Mouse (Mus musculus): Measurements from ENCODE around the gene Col27a1. TPM values are rescaled to one million over a fixed set of nuclear protein-coding genes. Genes with fewer than 3 reads are reported as not detected.

The Col27a1 gene
- total and polyA plus RNA-seq, 2 experiments from 2014 or later, result 0.56 to 5.3 TPM

DNA sequence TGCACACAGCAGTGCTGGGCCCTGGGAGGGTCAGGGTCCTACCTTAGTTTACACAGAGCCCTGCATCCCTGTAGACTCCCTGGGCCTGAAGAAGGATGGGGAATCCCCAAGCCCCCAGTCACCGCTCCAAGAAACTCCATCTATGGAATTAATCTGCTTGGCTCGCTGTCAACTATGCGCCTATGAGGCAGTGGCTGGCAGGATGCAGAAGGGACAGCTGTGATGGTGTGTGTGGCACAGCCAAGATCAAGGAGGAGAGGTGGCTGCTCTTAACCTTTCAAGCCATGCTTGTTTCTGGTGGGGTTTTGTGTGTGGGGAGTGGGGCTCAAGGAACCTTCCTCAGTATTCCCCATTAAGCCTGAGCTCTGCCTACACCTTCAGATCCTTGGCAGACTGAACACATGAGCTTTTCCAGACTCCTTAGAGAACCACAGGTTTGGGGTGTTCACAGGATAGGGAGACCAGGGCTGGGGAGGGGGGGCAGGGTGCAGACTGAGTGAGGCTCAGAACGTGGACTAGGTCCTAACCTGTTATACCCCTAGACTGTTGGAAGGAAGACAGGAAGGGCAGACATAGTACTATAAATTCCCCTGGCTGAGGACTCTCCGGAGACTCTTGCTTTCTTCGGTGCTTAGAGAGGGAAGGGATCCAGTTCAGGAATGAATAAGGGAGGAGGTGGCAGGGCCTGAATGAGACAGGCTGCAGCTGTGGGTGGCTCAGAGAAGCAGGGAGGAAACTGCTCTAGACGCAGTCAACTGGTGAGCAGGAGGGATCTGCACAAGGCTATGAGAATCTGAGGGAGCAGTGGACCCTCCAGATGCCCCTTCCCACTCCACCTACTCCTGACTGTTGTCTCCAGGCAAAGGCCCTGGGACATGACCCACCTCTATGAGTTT lies 20.0 kb downstream of the Col27a1 start:
- no peak for TF ChIP-seq CTCF (IDR thresholded peaks at IDR 0.05; ENCODE audit: low read depth)
- 58% methylated on average over 7 of the region's 7 CpGs for WGBS
- no peak for DNase-seq

DNA sequence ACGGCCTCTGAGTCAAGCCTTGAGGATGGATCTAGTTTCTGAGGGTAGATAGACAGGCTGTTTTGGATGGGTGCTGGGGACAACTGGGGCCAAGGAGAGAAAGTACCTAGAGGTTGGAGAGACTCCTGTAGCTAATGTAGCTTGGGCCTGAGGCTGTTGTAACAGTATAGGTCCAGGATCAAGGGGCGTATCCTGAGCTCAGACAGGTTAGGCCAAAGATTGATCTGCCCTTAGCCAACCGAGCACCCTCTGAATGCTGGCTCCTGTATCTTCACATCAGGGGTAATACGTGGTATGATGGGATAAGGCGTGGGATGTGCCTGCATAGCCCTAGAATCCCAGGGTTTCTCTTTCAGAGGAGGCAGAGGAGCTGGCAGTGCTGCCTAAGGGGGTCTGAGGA lies 21.0 kb downstream of the Col27a1 start:
- no peak for TF ChIP-seq CTCF (IDR thresholded peaks at IDR 0.05; ENCODE audit: low read depth)
- H3K4me2 ChIP-seq (ENCODE audit: low read depth), result no peak overlapping the region
- over 99% methylated on average over 5 of the region's 5 CpGs for WGBS

More for the DNA sequence above, 20.0 kb downstream of the Col27a1 start:
- H3K4me2 ChIP-seq (ENCODE audit: low read depth), result no peak overlapping the region
- H3K27me3 ChIP-seq (ENCODE audit: insufficient read depth, low read length), result no peaks in the 10 kb centered on the region
- H3K36me3 ChIP-seq (ENCODE audit: insufficient read depth), result no peaks in the 10 kb centered on the region
- H3K4me1 ChIP-seq (ENCODE audit: insufficient read depth), result no peaks in the 10 kb centered on the region; the same call in 1 of the 2 replicates
- no peak overlapping the region for H3K9ac ChIP-seq
- no peak overlapping the region for H3K4me3 ChIP-seq (ENCODE audit: low read depth, low read length)
- H3K27ac ChIP-seq (ENCODE audit: low read depth, low read length), result no peak overlapping the region
- no peaks in the 10 kb centered on the region for H3K9me3 ChIP-seq (ENCODE audit: low read length)
- ATAC-seq, result no peak

DNA sequence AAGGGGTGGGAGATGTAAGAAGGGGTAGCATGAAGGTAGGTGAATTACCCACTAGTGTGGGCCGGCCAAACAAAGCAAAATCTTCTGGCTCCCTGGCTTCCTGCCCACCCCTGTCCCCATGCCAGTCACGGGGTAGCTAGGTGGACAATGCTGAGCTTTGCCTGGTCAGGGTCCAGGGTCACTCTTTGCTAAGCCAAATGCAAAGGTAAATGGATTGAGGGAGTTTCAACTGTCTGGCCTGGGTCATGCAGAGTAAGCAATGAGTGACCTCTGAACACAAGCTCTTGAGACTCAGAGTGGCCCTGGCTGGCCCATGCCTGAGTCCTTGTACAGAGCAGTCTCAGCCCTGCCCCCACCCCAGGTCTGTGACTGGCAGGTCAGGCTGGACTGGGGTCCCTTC lies 22.4 kb downstream of the Col27a1 start:
- Histone ChIP-seq H3K27ac (ENCODE audit: low read depth, low read length) (no peak overlapping the region), H3K9ac (no peak overlapping the region), H3K36me3 (ENCODE audit: insufficient read depth) (no peaks in the 10 kb centered on the region), H3K4me2 (ENCODE audit: low read depth) (no peak overlapping the region), H3K9me3 (ENCODE audit: low read length) (0 out of 2 replicates have a peak, but pooled peaks cover 6% of the 10 kb centered on the region), H3K4me3 (ENCODE audit: low read depth, low read length) (no peak overlapping the region), H3K27me3 (ENCODE audit: insufficient read depth, low read length) (no peaks in the 10 kb centered on the region), H3K4me1 (ENCODE audit: insufficient read depth) (no peaks in the 10 kb centered on the region)
- no peak for DNase-seq
- WGBS, result 68% methylated on average over 2 of the region's 2 CpGs
- TF ChIP-seq CTCF (IDR thresholded peaks at IDR 0.05; ENCODE audit: low read depth), result no peak
- no peak for ATAC-seq

More for the DNA sequence above, 21.0 kb downstream of the Col27a1 start:
- Histone ChIP-seq H3K9ac (no peak overlapping the region), H3K9me3 (ENCODE audit: low read length) (no peaks in the 10 kb centered on the region), H3K4me3 (ENCODE audit: low read depth, low read length) (no peak overlapping the region), H3K27me3 (ENCODE audit: insufficient read depth, low read length) (no peaks in the 10 kb centered on the region), H3K4me1 (ENCODE audit: insufficient read depth) (no peaks in the 10 kb centered on the region), H3K36me3 (ENCODE audit: insufficient read depth) (no peaks in the 10 kb centered on the region), H3K27ac (ENCODE audit: low read depth, low read length) (no peak overlapping the region)
- ATAC-seq (no peak), DNase-seq (no peak)

DNA sequence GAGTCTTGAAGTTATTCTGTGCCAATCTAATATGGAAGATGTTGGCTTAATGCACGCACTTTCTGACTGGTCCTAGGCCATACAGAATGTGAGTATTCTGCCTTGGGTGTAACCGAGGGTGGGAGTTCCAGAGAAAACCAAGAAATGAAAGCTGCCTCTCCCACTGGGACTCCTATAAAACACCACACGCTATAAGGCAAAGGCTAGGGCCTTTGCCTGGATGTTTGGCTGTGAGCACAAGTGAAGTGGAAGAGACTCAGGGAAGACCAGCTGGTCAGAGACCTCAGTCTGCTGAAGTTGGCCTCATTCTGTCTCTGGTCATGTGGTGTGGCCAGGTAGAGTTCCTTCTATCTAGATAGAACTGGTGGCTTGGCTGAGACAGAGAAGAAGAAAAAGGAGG lies 23.4 kb downstream of the Col27a1 start:
- TF ChIP-seq CTCF (IDR thresholded peaks at IDR 0.05; ENCODE audit: low read depth), result no peak

DNA sequence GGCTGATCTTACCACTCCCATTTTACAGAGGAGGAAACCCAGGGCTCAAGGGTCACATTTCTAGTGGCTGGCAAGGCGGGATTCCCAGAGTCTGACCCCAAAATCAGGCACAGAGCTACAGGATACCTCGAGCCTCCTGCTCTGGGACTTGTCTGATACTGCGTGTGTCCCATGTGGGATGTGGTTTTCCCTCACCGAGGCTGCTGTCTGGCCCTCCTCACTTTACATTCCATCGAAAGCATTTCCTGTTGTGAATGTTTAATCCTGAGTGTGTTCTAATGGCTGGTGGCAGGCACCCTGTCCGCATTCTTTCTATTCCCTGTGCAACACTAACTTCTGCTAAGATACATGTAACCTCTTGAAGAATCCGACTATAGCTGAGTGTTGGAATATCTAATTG lies 24.3 kb downstream of the Col27a1 start:
- 78% methylated on average over 7 of the region's 7 CpGs for WGBS
- no peaks in the 10 kb centered on the region for H3K27me3 ChIP-seq (ENCODE audit: insufficient read depth, low read length)
- no peaks in the 10 kb centered on the region for H3K4me1 ChIP-seq (ENCODE audit: insufficient read depth)
- no peaks in the 10 kb centered on the region for H3K36me3 ChIP-seq (ENCODE audit: insufficient read depth)
- H3K4me2 ChIP-seq (ENCODE audit: low read depth), result no peak overlapping the region
- DNase-seq, result no peak
- H3K9ac ChIP-seq, result no peak overlapping the region
- H3K4me3 ChIP-seq (ENCODE audit: low read depth, low read length), result no peak overlapping the region
- 0 out of 2 replicates have a peak, but pooled peaks cover 6% of the 10 kb centered on the region for H3K9me3 ChIP-seq (ENCODE audit: low read length)
- no peak for ATAC-seq
- no peak for TF ChIP-seq CTCF (IDR thresholded peaks at IDR 0.05; ENCODE audit: low read depth)
- no peak overlapping the region for H3K27ac ChIP-seq (ENCODE audit: low read depth, low read length)

More for the DNA sequence above, 23.4 kb downstream of the Col27a1 start:
- WGBS, result 91% methylated on average over 3 of the region's 3 CpGs
- Histone ChIP-seq H3K4me2 (ENCODE audit: low read depth) (no peak overlapping the region), H3K4me1 (ENCODE audit: insufficient read depth) (no peaks in the 10 kb centered on the region), H3K9ac (no peak overlapping the region), H3K27me3 (ENCODE audit: insufficient read depth, low read length) (no peaks in the 10 kb centered on the region), H3K36me3 (ENCODE audit: insufficient read depth) (no peaks in the 10 kb centered on the region), H3K9me3 (ENCODE audit: low read length) (0 out of 2 replicates have a peak, but pooled peaks cover 6% of the 10 kb centered on the region), H3K27ac (ENCODE audit: low read depth, low read length) (no peak overlapping the region), H3K4me3 (ENCODE audit: low read depth, low read length) (no peak overlapping the region)
- ATAC-seq (no peak), DNase-seq (no peak)

DNA sequence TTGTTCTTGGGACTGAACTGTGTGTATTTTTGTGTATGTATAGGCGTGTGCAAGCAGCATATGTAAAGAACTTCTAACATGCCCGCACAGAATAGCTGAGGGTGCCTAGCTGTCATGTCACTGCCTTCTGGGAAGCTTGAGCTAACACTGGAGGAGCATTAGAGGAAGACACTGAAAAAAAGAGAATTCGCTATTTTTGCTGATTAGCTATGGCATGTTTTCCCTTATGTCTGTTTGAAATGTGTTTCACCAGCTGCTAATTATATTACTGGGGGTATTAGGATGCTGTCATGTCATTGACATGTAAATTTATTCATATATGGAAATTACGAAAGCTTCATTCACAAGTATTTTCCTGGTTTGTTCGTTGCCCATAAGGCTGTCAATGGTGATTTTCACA lies 24.9 kb downstream of the Col27a1 start:
- TF ChIP-seq CTCF (IDR thresholded peaks at IDR 0.05; ENCODE audit: low read depth), result no peak
- Histone ChIP-seq H3K4me3 (ENCODE audit: low read depth, low read length) (no peak overlapping the region), H3K36me3 (ENCODE audit: insufficient read depth) (no peaks in the 10 kb centered on the region), H3K4me1 (ENCODE audit: insufficient read depth) (no peaks in the 10 kb centered on the region), H3K4me2 (ENCODE audit: low read depth) (no peak overlapping the region), H3K9me3 (ENCODE audit: low read length) (0 out of 2 replicates have a peak, but pooled peaks cover 6% of the 10 kb centered on the region), H3K9ac (no peak overlapping the region), H3K27me3 (ENCODE audit: insufficient read depth, low read length) (no peaks in the 10 kb centered on the region), H3K27ac (ENCODE audit: low read depth, low read length) (no peak overlapping the region)
- ATAC-seq (peak; percentile 82), DNase-seq (peak; percentile 31)
- WGBS, result 27% methylated on average over 5 of the region's 5 CpGs

DNA sequence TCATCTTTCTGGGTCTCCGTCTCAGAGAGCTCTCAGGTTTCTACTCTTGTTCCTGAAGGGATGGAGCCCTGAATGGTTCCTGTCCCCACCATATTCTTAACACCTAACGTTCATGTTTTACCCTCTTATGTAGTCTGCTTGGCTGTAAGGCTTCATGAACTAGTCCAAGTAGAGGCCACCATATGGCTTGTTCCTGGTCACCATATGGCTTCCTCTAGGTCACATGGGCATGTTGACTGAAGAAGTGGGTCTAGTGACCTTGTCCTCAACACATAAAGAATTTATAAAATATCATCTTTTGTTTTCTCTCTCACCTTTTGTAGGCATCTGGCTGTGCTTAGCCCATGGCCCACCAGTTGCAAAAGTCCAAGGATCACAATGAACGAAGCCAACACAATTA lies 27.2 kb downstream of the Col27a1 start:
- no peak overlapping the region for H3K4me2 ChIP-seq (ENCODE audit: low read depth)
- no peaks in the 10 kb centered on the region for H3K36me3 ChIP-seq (ENCODE audit: insufficient read depth)
- H3K4me1 ChIP-seq (ENCODE audit: insufficient read depth), result no peaks in the 10 kb centered on the region
- DNase-seq (no peak), ATAC-seq (no peak)
- H3K9me3 ChIP-seq (ENCODE audit: low read length), result 0 out of 2 replicates have a peak, but pooled peaks cover 6% of the 10 kb centered on the region
- 91% methylated on average over 3 of the region's 3 CpGs for WGBS
- no peak for TF ChIP-seq CTCF (IDR thresholded peaks at IDR 0.05; ENCODE audit: low read depth)
- H3K27me3 ChIP-seq (ENCODE audit: insufficient read depth, low read length), result no peaks in the 10 kb centered on the region
- no peak overlapping the region for H3K4me3 ChIP-seq (ENCODE audit: low read depth, low read length)
- H3K27ac ChIP-seq (ENCODE audit: low read depth, low read length), result no peak overlapping the region
- H3K9ac ChIP-seq, result no peak overlapping the region

Measured in forebrain, postnatal 0 days (tissue).